Mouse (Mus musculus) bone marrow, adult 2 months (tissue): ENCODE measurements around the gene Chst11. TPM values are rescaled to one million over a fixed set of nuclear protein-coding genes. Genes with fewer than 3 reads are reported as not detected.

ENCODE experiments used
- H3K27ac ChIP-seq: fragments of 200-500 bp; 2 replicates; pipeline ENCODE4 v1.5.1; 2012; ENCODE audit warnings: low read depth, mild to moderate bottlenecking, control low read depth, inconsistent platforms, low read length; ENCODE audit not compliant: control insufficient read depth, poor library complexity, insufficient read depth
- H3K4me1 ChIP-seq: fragments of 200-500 bp; 2 replicates; pipeline ENCODE4 v1.6.1; 2011; ENCODE audit warnings: low read length; ENCODE audit not compliant: control insufficient read depth, insufficient read depth
- H3K4me3 ChIP-seq: fragments of 200-500 bp; replicated peaks from 2 replicates; pipeline ENCODE3; 2011; ENCODE audit warnings: mild to moderate bottlenecking, low read depth, low read length, control low read depth; ENCODE audit not compliant: control insufficient read depth
- CTCF ChIP-seq: fragments of 200-500 bp; IDR thresholded peaks from 2 replicates; pipeline ENCODE4 v1.5.1; 2011; ENCODE audit warnings: low read length, control low read depth; ENCODE audit not compliant: control insufficient read depth, insufficient read depth
- POLR2A ChIP-seq: fragments of 200-500 bp; IDR thresholded peaks from 2 replicates; pipeline ENCODE4 v1.6.1; 2011; ENCODE audit warnings: low read depth, mild to moderate bottlenecking, control low read depth, low read length, borderline replicate concordance; ENCODE audit not compliant: control insufficient read depth
- WGBS: fragments of 180-500 bp; shearing (Covaris S2); methylation state at CpG from one replicate; pipeline ENCODE4 v1.1.7; 2018; 5-methylcytosine and 5-hydroxymethylcytosine counted together
- polyA plus RNA-seq: library from polyadenylated mRNA; stranded (reverse); fragments of >200 nt; gene quantifications from 2 replicates; pipeline ENCODE4 v1.2.4, GENCODE M21; 2011; ENCODE audit warnings: low replicate concordance; ENCODE audit not compliant: missing spikeins, insufficient read depth, insufficient read length

Gene Chst11
- polyA plus RNA-seq, 1 experiment = 6.4 TPM

- WGBS = 87% methylated on average over 2 of the region's 2 CpGs
- no peak overlapping the region for H3K4me3 ChIP-seq
- H3K4me1 ChIP-seq = peaks cover under 1% of the 10 kb centered on the region; the same call in 1 of the 2 replicates
- no peak overlapping the region for H3K27ac ChIP-seq
- TF ChIP-seq CTCF (no peak), POLR2A (no peak)
These were observed 58.4 kb downstream of the Chst11 start for GRCm38 (mm10) chr10:83043478-83044259.

- no peak for TF ChIP-seq CTCF
- no peak for TF ChIP-seq POLR2A
- no peak overlapping the region for H3K27ac ChIP-seq
- H3K4me3 ChIP-seq = no peak overlapping the region
- WGBS = 87% methylated on average over 12 of the region's 12 CpGs
- H3K4me1 ChIP-seq = peaks cover 2% of the 10 kb centered on the region; the same call in 1 of the 2 replicates
These were observed 64.0 kb downstream of the Chst11 start for GRCm38 (mm10) chr10:83049174-83049780.

- Histone ChIP-seq H3K4me3 (no peak overlapping the region), H3K4me1 (no peaks in the 10 kb centered on the region; the same call in 1 of the 2 replicates), H3K27ac (no peak overlapping the region)
- TF ChIP-seq POLR2A = no peak
- TF ChIP-seq CTCF = no peak
- 86% methylated on average over 10 of the region's 10 CpGs for WGBS
These were observed 68.7 kb downstream of the Chst11 start for GRCm38 (mm10) chr10:83053886-83054550.

DNA sequence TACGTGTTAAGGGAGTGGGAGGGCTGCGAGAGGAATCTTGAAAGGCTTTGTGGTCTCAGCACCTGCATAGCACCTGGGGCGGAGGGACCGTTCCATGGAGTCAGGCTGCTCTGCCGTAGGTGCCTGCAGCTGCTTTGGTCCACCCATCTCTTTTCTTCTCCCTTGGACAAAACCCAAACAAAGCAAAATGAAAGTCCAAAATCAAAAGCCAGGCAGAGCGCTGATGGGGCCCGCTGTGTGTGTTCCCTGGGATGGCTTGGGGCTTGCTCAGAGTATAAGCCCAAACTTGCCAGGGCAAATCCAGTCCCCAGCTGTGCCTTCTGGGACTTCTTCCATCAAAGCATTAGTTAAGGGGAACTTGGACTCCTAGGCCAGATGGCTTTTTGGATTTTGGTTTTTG lies 71.0 kb downstream of the Chst11 start:
- TF ChIP-seq POLR2A = no peak
- TF ChIP-seq CTCF = no peak
- Histone ChIP-seq H3K4me3 (no peak overlapping the region), H3K27ac (no peak overlapping the region), H3K4me1 (no peaks in the 10 kb centered on the region; the same call in 1 of the 2 replicates)
- 86% methylated on average over 7 of the region's 7 CpGs for WGBS

DNA sequence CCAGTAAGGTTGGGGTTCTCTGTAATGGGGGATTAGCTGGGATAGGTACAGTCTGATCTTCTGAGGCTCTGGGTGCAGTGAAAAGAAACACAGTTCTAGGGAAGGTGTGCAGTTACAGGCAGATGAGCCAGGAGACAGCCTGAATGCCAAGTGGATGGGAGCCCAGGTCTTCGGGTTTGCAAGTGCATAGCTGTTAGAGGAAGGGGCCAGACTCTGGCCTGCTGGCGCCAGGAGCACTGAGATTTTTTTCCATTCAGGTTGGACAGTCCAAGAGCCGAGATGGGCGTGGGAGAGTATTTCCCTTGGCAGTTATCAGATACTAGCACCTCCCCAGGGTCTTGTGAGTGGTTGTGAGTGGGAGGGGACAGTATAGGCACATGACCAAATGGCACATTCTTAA lies 71.6 kb downstream of the Chst11 start:
- Histone ChIP-seq H3K4me1 (no peaks in the 10 kb centered on the region; the same call in 1 of the 2 replicates), H3K27ac (no peak overlapping the region), H3K4me3 (no peak overlapping the region)
- no peak for TF ChIP-seq POLR2A
- no peak for TF ChIP-seq CTCF
- WGBS = 65% methylated on average over 4 of the region's 4 CpGs

GRCm38 (mm10) chr10:83060066-83060782 lies 74.9 kb downstream of the Chst11 start:
- TF ChIP-seq POLR2A (no peak), CTCF (no peak)
- H3K4me1 ChIP-seq = no peaks in the 10 kb centered on the region; the same call in 1 of the 2 replicates
- 73% methylated on average over 12 of the region's 12 CpGs for WGBS
- H3K4me3 ChIP-seq = no peak overlapping the region
- H3K27ac ChIP-seq = no peak overlapping the region

DNA sequence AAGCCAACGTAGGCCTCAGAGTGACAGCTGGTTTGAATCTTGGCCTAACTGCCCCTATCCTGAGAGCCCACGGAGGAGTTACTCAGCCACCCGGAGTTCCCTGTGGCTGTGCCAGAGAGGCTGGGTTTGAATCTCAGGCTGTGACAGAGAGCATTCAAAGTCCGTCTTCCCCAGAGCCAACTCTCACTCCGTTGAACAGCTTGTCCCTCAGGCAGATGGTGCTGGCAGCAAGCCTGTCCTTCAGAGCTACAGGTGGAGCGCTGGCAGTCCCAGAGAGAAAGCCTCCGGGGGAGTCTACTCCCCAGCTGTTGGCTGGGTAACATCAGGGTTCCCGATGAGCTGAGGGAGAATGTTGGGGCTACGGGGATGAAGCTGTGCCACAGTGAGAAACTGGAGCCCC lies 77.0 kb downstream of the Chst11 start:
- no peaks in the 10 kb centered on the region; the same call in 1 of the 2 replicates for H3K4me1 ChIP-seq
- 92% methylated on average over 9 of the region's 9 CpGs for WGBS
- no peak overlapping the region for H3K4me3 ChIP-seq
- no peak overlapping the region for H3K27ac ChIP-seq
- TF ChIP-seq CTCF (no peak), POLR2A (no peak)
